Mouse (Mus musculus): ENCODE data around the gene Epn2.

DNA sequence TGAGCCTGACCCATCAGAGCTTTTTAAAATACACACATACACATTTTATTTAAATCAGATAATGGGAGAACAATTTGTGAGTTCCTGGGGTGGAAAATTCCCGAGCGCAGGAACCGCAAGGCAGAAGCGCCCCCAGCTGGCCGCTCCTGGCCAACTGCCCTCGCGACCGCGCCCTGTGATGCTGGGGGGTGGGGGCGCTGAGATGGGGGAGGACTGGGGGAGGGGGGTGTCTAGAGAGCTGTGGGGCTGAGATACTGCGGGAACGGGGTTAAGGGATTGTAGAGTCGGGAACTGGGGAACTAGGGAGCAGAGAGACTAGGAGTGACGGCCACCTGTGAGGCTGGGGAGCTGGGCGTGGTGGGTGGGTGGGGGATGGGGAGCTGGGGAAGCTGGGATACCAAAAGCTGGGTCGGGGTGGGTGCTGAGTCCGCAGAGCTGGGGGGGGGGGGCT, 40.3 kb upstream of the Epn2 start:
- no peak for TF ChIP-seq POLR2A (IDR thresholded peaks at IDR 0.05; ENCODE audit: control insufficient read depth, extremely low read depth, insufficient read depth, low read length, poor library complexity)
- no peak for TF ChIP-seq CTCF (IDR thresholded peaks at IDR 0.05; ENCODE audit: borderline replicate concordance, control insufficient read depth, extremely low read depth, insufficient read depth, low read length, poor library complexity)
